Mouse (Mus musculus): ENCODE measurements at regions not wholly inside any gene's neighbourhood (a gene's known extent, or its start where the extent isn't known, plus 50 kb on each side); places are given as distances from the start of the nearest gene placed in this dataset.

- TF ChIP-seq POLR2A (IDR thresholded peaks at IDR 0.05; ENCODE audit: insufficient read depth, low read length) (no peak), EP300 (IDR thresholded peaks at IDR 0.05; ENCODE audit: insufficient read depth, low read depth, low read length) (no peak), CTCF (IDR thresholded peaks at IDR 0.05; ENCODE audit: low read depth, low read length) (no peak)
- no peak overlapping the region for H3K27ac ChIP-seq (ENCODE audit: insufficient read depth, low read length)
- H3K36me3 ChIP-seq (ENCODE audit: control insufficient read depth, insufficient read depth, low read length, poor library complexity, severe bottlenecking): no peaks in the 10 kb centered on the region
- no peaks in the 10 kb centered on the region for H3K4me1 ChIP-seq (ENCODE audit: control insufficient read depth, insufficient read depth, low read length)
- H3K9ac ChIP-seq (ENCODE audit: low read depth, poor library complexity, severe bottlenecking): no peak overlapping the region
- H3K4me3 ChIP-seq (ENCODE audit: low read depth, low read length): no peak overlapping the region
- no peaks in the 10 kb centered on the region for H3K27me3 ChIP-seq (ENCODE audit: control insufficient read depth, insufficient read depth, low read length, poor library complexity, severe bottlenecking)
- no peaks in the 10 kb centered on the region for H3K9me3 ChIP-seq (replicated peaks; ENCODE audit: control insufficient read depth, insufficient read depth, low read length, poor library complexity, severe bottlenecking)
These were observed 101.4 kb upstream of the Hsfy2 start for GRCm38 (mm10) chr1:56738641-56739040.

- H3K27me3 ChIP-seq (ENCODE audit: control insufficient read depth, insufficient read depth, low read length, poor library complexity, severe bottlenecking): no peaks in the 10 kb centered on the region
- H3K27ac ChIP-seq (ENCODE audit: insufficient read depth, low read length): no peak overlapping the region
- H3K9me3 ChIP-seq (replicated peaks; ENCODE audit: control insufficient read depth, insufficient read depth, low read length, poor library complexity, severe bottlenecking): no peaks in the 10 kb centered on the region
- no peaks in the 10 kb centered on the region for H3K36me3 ChIP-seq (ENCODE audit: control insufficient read depth, insufficient read depth, low read length, poor library complexity, severe bottlenecking)
- TF ChIP-seq EP300 (IDR thresholded peaks at IDR 0.05; ENCODE audit: insufficient read depth, low read depth, low read length) (no peak), CTCF (IDR thresholded peaks at IDR 0.05; ENCODE audit: low read depth, low read length) (no peak), POLR2A (IDR thresholded peaks at IDR 0.05; ENCODE audit: insufficient read depth, low read length) (no peak)
- no peak overlapping the region for H3K9ac ChIP-seq (ENCODE audit: low read depth, poor library complexity, severe bottlenecking)
- H3K4me1 ChIP-seq (ENCODE audit: control insufficient read depth, insufficient read depth, low read length): no peaks in the 10 kb centered on the region
- no peak overlapping the region for H3K4me3 ChIP-seq (ENCODE audit: low read depth, low read length)
These were observed 89.1 kb upstream of the Hsfy2 start for GRCm38 (mm10) chr1:56726183-56726840.

DNA sequence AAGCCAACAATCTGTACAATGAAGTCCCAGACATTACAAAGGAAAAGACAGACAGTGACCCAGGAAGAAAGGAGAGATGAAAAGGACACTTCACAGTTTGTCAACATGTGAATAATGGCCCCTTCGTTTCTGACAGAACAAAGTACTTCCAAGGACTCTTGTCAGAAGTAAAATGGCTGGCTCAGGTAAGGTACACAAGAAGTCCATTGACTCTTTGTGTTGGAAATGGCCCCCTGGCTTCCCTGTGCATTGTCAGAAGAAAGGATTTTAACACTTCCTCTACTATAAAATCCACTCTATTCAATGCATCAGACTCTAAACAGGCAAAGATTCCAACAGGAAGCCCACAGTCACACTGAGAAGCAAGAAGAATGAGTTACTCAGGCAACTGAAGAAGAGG, 86.4 kb upstream of the Hsfy2 start:
- no peaks in the 10 kb centered on the region for H3K4me1 ChIP-seq (ENCODE audit: control insufficient read depth, insufficient read depth, low read length)
- no peak overlapping the region for H3K27ac ChIP-seq (ENCODE audit: insufficient read depth, low read length)
- no peaks in the 10 kb centered on the region for H3K27me3 ChIP-seq (ENCODE audit: control insufficient read depth, insufficient read depth, low read length, poor library complexity, severe bottlenecking)
- no peaks in the 10 kb centered on the region for H3K9me3 ChIP-seq (replicated peaks; ENCODE audit: control insufficient read depth, insufficient read depth, low read length, poor library complexity, severe bottlenecking)
- no peak for TF ChIP-seq POLR2A (IDR thresholded peaks at IDR 0.05; ENCODE audit: insufficient read depth, low read length)
- TF ChIP-seq CTCF (IDR thresholded peaks at IDR 0.05; ENCODE audit: low read depth, low read length): no peak
- TF ChIP-seq EP300 (IDR thresholded peaks at IDR 0.05; ENCODE audit: insufficient read depth, low read depth, low read length): no peak
- H3K36me3 ChIP-seq (ENCODE audit: control insufficient read depth, insufficient read depth, low read length, poor library complexity, severe bottlenecking): no peaks in the 10 kb centered on the region
- H3K4me3 ChIP-seq (ENCODE audit: low read depth, low read length): no peak overlapping the region
- no peak overlapping the region for H3K9ac ChIP-seq (ENCODE audit: low read depth, poor library complexity, severe bottlenecking)

- no peaks in the 10 kb centered on the region for H3K27me3 ChIP-seq (ENCODE audit: control insufficient read depth, insufficient read depth, low read length, poor library complexity, severe bottlenecking)
- no peaks in the 10 kb centered on the region for H3K4me1 ChIP-seq (ENCODE audit: control insufficient read depth, insufficient read depth, low read length)
- TF ChIP-seq POLR2A (IDR thresholded peaks at IDR 0.05; ENCODE audit: insufficient read depth, low read length): no peak
- no peak for TF ChIP-seq CTCF (IDR thresholded peaks at IDR 0.05; ENCODE audit: low read depth, low read length)
- TF ChIP-seq EP300 (IDR thresholded peaks at IDR 0.05; ENCODE audit: insufficient read depth, low read depth, low read length): no peak
- H3K9me3 ChIP-seq (replicated peaks; ENCODE audit: control insufficient read depth, insufficient read depth, low read length, poor library complexity, severe bottlenecking): no peaks in the 10 kb centered on the region
- no peak overlapping the region for H3K4me3 ChIP-seq (ENCODE audit: low read depth, low read length)
- H3K9ac ChIP-seq (ENCODE audit: low read depth, poor library complexity, severe bottlenecking): no peak overlapping the region
- no peaks in the 10 kb centered on the region for H3K36me3 ChIP-seq (ENCODE audit: control insufficient read depth, insufficient read depth, low read length, poor library complexity, severe bottlenecking)
- no peak overlapping the region for H3K27ac ChIP-seq (ENCODE audit: insufficient read depth, low read length)
These were observed 75.9 kb upstream of the Hsfy2 start for GRCm38 (mm10) chr1:56713011-56713726.

DNA sequence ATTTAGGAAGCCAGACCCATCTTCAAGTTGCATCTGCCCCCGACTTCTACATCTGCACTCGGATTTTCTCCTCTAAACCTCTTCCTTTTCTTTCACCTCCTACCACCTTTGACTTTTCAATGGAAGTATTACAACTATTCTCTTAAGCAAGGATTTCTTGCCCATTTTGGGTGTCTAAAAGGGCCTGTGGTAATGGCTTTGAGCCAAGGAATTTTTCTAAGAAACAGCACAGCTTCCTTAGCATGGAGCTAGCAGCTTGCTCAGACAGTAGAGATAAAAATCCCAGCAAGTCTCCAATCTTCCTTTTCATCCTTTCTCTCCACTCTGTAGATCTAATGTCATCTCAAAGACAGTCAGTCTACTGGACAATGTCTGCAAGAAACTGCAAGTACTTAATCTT, 63.2 kb upstream of the Hsfy2 start:
- H3K27me3 ChIP-seq (ENCODE audit: control insufficient read depth, insufficient read depth, low read length, poor library complexity, severe bottlenecking): no peaks in the 10 kb centered on the region
- no peak for TF ChIP-seq EP300 (IDR thresholded peaks at IDR 0.05; ENCODE audit: insufficient read depth, low read depth, low read length)
- peaks cover 2% of the 10 kb centered on the region for H3K4me1 ChIP-seq (ENCODE audit: control insufficient read depth, insufficient read depth, low read length)
- H3K27ac ChIP-seq (ENCODE audit: insufficient read depth, low read length): no peak overlapping the region
- no peaks in the 10 kb centered on the region for H3K36me3 ChIP-seq (ENCODE audit: control insufficient read depth, insufficient read depth, low read length, poor library complexity, severe bottlenecking)
- no peaks in the 10 kb centered on the region for H3K9me3 ChIP-seq (replicated peaks; ENCODE audit: control insufficient read depth, insufficient read depth, low read length, poor library complexity, severe bottlenecking)
- H3K9ac ChIP-seq (ENCODE audit: low read depth, poor library complexity, severe bottlenecking): no peak overlapping the region
- no peak overlapping the region for H3K4me3 ChIP-seq (ENCODE audit: low read depth, low read length)

GRCm38 (mm10) chr1:56697509-56697908, 60.3 kb upstream of the Hsfy2 start:
- H3K9ac ChIP-seq (ENCODE audit: low read depth, poor library complexity, severe bottlenecking): no peak overlapping the region
- H3K27me3 ChIP-seq (ENCODE audit: control insufficient read depth, insufficient read depth, low read length, poor library complexity, severe bottlenecking): no peaks in the 10 kb centered on the region
- H3K27ac ChIP-seq (ENCODE audit: insufficient read depth, low read length): peak overlapping the region; percentile 76
- no peaks in the 10 kb centered on the region for H3K36me3 ChIP-seq (ENCODE audit: control insufficient read depth, insufficient read depth, low read length, poor library complexity, severe bottlenecking)
- TF ChIP-seq CTCF (IDR thresholded peaks at IDR 0.05; ENCODE audit: low read depth, low read length) (no peak), POLR2A (IDR thresholded peaks at IDR 0.05; ENCODE audit: insufficient read depth, low read length) (no peak), EP300 (IDR thresholded peaks at IDR 0.05; ENCODE audit: insufficient read depth, low read depth, low read length) (no peak; the same call in 1 of the 2 replicates)
- no peak overlapping the region for H3K4me3 ChIP-seq (ENCODE audit: low read depth, low read length)
- peaks cover 2% of the 10 kb centered on the region for H3K4me1 ChIP-seq (ENCODE audit: control insufficient read depth, insufficient read depth, low read length)
- no peaks in the 10 kb centered on the region for H3K9me3 ChIP-seq (replicated peaks; ENCODE audit: control insufficient read depth, insufficient read depth, low read length, poor library complexity, severe bottlenecking)

Measured in ES-Bruce4 (cell line).